Mouse (Mus musculus) neural tube, embryonic 10.5 days (tissue): ENCODE measurements around the gene Ubxn7.
A peak's percentile ranks its signal among the peaks of the same experiment; 100 is the strongest.

Source experiments
- DNase-seq: peaks from one replicate; pipeline ENCODE4 v3.0.0-alpha.2; 2017; ENCODE audit warnings: low spot score; ENCODE audit errors: extremely low spot score

Gene Ubxn7

GRCm38 (mm10) chr16:32382901-32383300 lies 50.8 kb downstream of the Ubxn7 start:
- no peak for DNase-seq

GRCm38 (mm10) chr16:32384885-32385284 lies 52.8 kb downstream of the Ubxn7 start:
- DNase-seq: no peak

GRCm38 (mm10) chr16:32386826-32387225 lies 54.8 kb downstream of the Ubxn7 start:
- DNase-seq: no peak

- no peak for DNase-seq
Measured at GRCm38 (mm10) chr16:32389049-32389448, 57.0 kb downstream of the Ubxn7 start.

- no peak for DNase-seq
Measured at GRCm38 (mm10) chr16:32389841-32390240, 57.8 kb downstream of the Ubxn7 start.

GRCm38 (mm10) chr16:32390882-32391281 lies 58.8 kb downstream of the Ubxn7 start:
- no peak for DNase-seq

GRCm38 (mm10) chr16:32395679-32396540 lies 63.9 kb downstream of the Ubxn7 start:
- DNase-seq: no peak

- DNase-seq: no peak
Measured at GRCm38 (mm10) chr16:32396541-32396835, 64.4 kb downstream of the Ubxn7 start.

- DNase-seq: no peak
Measured at GRCm38 (mm10) chr16:32398206-32398605, 66.1 kb downstream of the Ubxn7 start.

GRCm38 (mm10) chr16:32400267-32400666 lies 68.2 kb downstream of the Ubxn7 start, which contains the start of gene Tm4sf19:
Gene Tm4sf19, plus strand, starts transcription at chr16:32400506.
- no peak for DNase-seq

GRCm38 (mm10) chr16:32401335-32401965 lies 69.4 kb downstream of the Ubxn7 start:
- no peak for DNase-seq

- DNase-seq: no peak
Measured at GRCm38 (mm10) chr16:32402818-32403217, 70.8 kb downstream of the Ubxn7 start.

GRCm38 (mm10) chr16:32405716-32406115 lies 73.7 kb downstream of the Ubxn7 start:
- DNase-seq: no peak

- DNase-seq: no peak
Measured at GRCm38 (mm10) chr16:32406671-32407070, 74.6 kb downstream of the Ubxn7 start.

GRCm38 (mm10) chr16:32407730-32408129 lies 75.7 kb downstream of the Ubxn7 start:
- DNase-seq: no peak

- no peak for DNase-seq
Measured at GRCm38 (mm10) chr16:32417457-32417856, 85.4 kb downstream of the Ubxn7 start.

- peak; percentile 94 for DNase-seq
Measured at GRCm38 (mm10) chr16:32419517-32420483, 87.7 kb downstream of the Ubxn7 start, which contains the start of gene Tctex1d2. Gene Tctex1d2, plus strand, starts transcription at chr16:32419702.

GRCm38 (mm10) chr16:32427506-32427905 lies 95.4 kb downstream of the Ubxn7 start:
- DNase-seq: no peak

GRCm38 (mm10) chr16:32430474-32431046 lies 98.5 kb downstream of the Ubxn7 start, which contains the start of gene Pcyt1a:
Gene Pcyt1a, plus strand, starts transcription at chr16:32430921.
- DNase-seq: peak; percentile 95

- DNase-seq: no peak
Measured at GRCm38 (mm10) chr16:32431047-32431591, 99.1 kb downstream of the Ubxn7 start.

- no peak for DNase-seq
Measured at GRCm38 (mm10) chr16:32431926-32432325, 99.9 kb downstream of the Ubxn7 start.
